Mouse (Mus musculus) heart, postnatal 14 days (tissue): ENCODE data around the gene Gabarap. TPM values are rescaled to one million over a fixed set of nuclear protein-coding genes. Genes with fewer than 3 reads are reported as not detected.
A peak's percentile ranks its signal among the peaks of the same experiment; 100 is the strongest.
"Not testable (repeated sequence)": the region's sequence is repeated elsewhere in the genome, so short reads cannot be mapped to it uniquely, and the experiment has no call there.

Source experiments
- DNase-seq, 2 experiments: peaks; one replicate each; pipeline ENCODE4 v3.0.0; 2021 to 2022
- intact Hi-C: fragments of 180-260 bp; cut with DNase I; formaldehyde crosslinking; loops from one replicate; pipeline ENCODE4 v1.15.1; 2025
- long read RNA-seq, 2 experiments: library from polyadenylated mRNA; stranded (forward); transcript quantifications; one replicate each; pipeline ENCODE4 v2.0.0; 2021
- total RNA-seq, 2 experiments: library from RNA; stranded (reverse); gene quantifications; 2 replicates each; pipeline ENCODE4 v1.2.3; 2021

Gene Gabarap
- total RNA-seq: 100 to 1,000 TPM; 249 to 257 TPM
- long read RNA-seq, experiment 1, transcript Gabarap-201 (4 exons, 1,351 nt): major isoform, 180 of 184 reads
- long read RNA-seq, experiment 1, partial matches to known transcripts: 0 of 184 reads
- long read RNA-seq, experiment 1, other reads (novel, unspliced or antisense): 4 of 184 reads
- long read RNA-seq, experiment 2, transcript Gabarap-201 (4 exons, 1,351 nt): major isoform, 153 of 154 reads
- long read RNA-seq, experiment 2, partial matches to known transcripts: 0 of 154 reads
- long read RNA-seq, experiment 2, other reads (novel, unspliced or antisense): 1 of 154 reads

- intact Hi-C loops: loop anchor here (10.0 kb wide), 1 partner anchor 664 kb away; the partner anchor contains the start of genes Eno3 and Pfn1
- DNase-seq: peak; percentile 95
These were observed at the start of gene Gabarap for GRCm38 (mm10) chr11:69990850-69991691. TSS of gene Gabarap (plus strand) at chr11:69991143.

DNA sequence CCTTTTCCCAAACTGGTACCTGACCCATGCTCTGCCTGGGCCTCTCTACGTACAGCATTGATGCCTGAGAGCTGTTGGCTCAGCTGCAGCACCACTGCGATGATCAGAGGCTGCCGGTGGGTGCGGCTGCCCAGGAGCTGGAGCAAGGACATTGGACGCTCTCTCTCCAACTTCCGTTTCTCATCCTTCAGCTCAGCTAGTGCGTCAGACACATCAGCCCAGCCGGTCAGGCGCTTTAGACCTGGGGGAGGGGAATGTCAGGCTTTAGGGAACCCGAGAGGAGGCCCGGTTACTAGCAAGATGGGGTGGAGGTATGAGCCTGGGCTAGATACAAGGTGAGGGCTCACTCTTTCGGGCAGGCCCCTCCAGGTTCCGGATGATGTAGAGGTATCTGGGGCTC is 45.7 kb upstream of the Gabarap start:
- no peak for DNase-seq
- intact Hi-C loops: no loop called here

DNA sequence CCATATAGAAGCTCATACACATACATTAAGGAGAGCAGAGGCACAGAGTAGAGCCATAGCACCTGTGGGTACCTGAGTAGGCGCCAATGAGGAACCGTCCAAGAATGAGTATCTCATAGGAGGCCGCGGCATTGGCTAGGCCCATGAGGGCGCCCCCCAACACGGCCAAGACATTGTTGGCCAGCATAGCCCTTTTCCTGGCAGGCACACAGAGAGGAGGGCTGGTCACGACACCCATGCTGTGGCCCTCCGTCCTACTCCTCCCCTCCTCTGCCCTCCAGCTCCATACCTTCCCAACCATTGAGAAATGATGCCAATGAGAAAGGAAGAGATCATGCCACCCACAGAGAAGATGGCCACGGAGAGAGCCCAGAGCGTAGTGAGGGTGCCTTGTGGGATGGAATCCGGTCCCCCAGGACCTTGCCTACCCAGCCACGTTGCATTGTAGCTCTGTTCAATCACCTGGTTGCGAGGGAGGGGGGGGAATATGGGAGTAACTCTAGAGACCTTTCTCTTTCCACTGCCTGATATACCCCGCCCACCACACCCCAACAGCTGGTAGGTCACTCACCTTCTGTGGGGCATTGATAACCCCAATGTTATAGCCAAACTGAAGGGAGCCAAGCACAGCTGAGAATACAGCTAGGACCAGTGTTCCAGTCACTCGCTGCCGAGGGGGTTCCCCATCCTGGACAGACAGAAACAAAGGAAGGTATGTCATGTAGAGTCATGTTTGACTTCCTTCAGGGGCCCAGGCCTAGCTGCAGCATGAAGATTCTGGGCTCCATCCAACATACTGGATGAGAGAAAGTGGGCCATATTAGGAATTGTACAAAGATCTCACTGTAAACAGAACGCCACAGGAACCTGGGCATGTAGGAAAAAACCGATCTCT is 44.7 kb upstream of the Gabarap start:
- DNase-seq: no peak
- intact Hi-C loops: no loop called here

DNA sequence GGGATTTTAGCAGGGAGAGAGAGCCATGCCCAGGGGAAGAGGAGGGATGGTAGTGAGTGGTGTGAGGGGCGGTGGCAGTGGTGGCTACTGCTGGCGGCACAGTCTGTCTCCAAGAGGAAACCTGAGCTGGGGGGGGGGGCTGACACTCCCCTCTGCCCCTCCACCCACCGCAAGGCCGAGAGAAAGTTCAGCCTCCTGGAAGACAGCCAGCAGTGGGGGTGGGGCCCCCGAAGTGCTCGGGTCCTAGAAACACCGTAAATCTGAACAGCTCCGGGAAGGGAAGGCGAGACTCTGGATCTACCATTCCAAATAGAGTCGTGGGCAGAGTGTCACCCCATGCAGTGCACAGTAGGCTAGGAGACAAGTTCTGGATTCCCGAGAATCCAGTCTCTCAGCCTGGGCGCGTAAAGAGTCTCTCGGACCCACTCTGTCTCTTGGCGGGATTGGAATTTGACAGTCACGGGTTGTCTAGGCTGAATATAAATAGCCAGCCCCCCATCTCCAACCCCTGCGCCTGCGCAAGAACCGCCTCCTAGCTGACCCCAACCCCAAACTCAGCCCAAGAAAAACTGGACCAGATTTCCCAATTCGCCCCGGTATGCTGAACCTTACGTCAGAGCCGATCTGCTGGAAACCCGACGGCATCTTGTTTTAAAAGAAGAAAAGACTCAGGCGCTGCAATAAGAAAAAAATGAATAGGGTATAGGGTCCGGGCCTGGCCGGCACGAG is 43.4 kb upstream of the Gabarap start:
- intact Hi-C loops: loop anchor here (1.0 to 2.0 kb wide), 2 partner anchors 13 to 67 kb away; partner anchors contain the start of gene Kctd11

DNA sequence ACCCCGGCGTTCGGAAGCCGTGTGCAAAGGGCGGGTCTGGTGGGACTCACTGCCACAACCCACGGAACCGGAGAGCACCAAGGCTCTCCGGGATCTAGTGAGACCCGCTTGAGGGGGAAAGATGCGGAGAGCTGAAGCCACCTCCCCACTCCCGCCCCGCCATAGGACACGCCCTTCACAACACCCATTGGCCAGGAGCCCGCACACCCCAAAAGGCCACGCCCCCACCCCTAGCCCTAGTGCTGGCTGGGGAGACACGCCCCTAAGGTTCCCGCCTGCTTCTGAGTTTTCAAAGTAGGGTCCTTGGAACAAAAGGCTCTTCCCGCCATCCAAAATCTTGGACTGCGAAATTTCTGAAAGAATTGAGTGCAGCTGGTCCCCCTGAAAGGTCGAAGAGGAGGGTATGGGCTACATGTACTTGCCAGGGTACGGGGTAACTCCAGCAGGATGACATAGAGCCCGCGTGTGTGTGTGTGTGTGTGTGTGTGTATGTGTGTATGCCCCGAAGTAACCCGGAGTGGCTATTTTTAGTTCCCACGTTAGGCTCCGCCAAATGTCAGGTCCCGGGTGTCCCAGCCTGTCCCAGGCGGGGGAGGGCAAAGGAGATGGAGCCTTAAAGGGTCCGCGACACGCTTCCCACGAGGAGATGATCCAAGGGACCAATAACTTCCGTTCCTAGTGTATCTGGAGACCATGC is 42.7 kb upstream of the Gabarap start, which contains the start of gene Slc2a4:
Gene Slc2a4 (minus strand): TSS at position 123 of the 697 bp plus-strand sequence.
- intact Hi-C loops: loop anchor here (1.0 to 2.0 kb wide), 2 partner anchors 14 to 67 kb away; partner anchors contain the start of gene Kctd11
- peak; percentile 92 to 96 for DNase-seq

More for the DNA sequence above, 43.4 kb upstream of the Gabarap start:
- peak; percentile 70 to 81 for DNase-seq

DNA sequence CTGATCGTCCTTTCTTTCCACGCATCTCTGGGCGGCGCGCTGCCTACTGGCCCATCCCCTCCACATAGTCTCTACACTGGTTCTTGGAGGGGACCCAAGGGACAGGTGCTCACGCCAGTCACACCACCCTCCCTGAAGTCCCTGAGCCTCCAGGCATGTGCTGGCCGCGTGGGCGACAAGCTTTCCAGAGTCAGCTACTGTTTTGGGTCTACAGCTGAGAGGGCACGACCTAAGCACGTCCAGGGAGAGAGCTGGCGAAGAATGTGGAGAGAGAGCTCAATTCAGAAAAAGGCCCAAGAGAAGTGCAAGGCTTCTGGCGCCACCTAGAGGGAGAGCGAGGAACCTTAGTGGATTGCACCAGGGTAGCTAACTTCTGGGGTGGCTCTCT is 42.2 kb upstream of the Gabarap start:
- peak; percentile 88 to 94 for DNase-seq
- intact Hi-C loops: loop anchor here (1.0 to 2.0 kb wide), 2 partner anchors 14 to 68 kb away; partner anchors contain the start of gene Kctd11

DNA sequence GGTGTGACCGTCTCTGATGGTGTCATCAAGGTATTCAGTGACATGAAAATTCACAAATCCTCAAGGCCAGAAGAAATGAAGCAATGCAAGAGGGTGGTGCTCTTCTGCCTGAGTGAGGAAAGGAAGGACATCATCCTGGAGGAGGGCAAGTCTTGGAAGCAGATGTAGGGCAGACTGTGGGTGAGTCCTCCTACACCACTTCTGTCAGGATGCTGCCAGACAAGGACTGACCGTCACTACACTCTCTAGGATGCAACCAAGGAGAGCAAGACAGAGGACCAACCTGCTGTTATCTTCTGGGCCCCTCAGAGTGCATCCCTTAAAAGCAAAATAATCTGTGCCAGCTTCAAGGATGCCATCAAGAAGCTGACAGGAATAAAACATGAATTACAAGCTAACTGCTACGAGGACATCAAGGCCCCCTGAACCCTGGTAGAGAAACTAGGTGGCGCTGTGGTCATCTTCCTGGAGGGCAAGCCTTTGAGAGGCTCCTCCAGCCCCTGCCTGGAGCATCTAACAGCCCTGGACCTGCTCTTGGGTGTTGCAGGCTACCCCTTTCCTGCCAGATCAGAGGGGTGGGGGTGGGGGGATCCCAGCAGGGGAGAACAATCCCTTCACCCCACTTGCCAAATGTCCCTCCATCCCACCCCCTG is 40.0 kb upstream of the Gabarap start:
- intact Hi-C loops: no loop called here

DNA sequence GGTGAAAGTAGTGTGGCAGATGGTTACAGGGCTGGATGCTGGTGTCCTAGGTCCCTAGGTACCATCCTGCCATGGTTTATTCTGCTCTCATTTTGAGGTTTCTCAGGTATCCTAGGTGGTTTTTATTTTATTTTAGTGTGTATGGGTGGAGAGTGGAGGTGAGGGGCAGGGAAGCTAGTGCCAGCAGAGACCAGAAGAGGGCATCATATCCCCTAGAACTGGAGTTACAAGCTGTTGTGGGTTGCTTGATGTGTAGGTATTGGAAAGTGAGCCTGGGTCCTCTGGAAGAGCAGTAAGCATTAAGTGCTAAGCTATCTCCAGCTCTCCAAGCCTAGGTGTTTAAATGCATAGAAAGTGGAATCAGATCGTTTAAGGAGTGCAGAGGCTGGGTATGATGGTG is 38.7 kb upstream of the Gabarap start:
- DNase-seq: no peak
- intact Hi-C loops: no loop called here

More for the DNA sequence above, 40.0 kb upstream of the Gabarap start:
- peak in 1 of 2 experiments; percentile 39 for DNase-seq

DNA sequence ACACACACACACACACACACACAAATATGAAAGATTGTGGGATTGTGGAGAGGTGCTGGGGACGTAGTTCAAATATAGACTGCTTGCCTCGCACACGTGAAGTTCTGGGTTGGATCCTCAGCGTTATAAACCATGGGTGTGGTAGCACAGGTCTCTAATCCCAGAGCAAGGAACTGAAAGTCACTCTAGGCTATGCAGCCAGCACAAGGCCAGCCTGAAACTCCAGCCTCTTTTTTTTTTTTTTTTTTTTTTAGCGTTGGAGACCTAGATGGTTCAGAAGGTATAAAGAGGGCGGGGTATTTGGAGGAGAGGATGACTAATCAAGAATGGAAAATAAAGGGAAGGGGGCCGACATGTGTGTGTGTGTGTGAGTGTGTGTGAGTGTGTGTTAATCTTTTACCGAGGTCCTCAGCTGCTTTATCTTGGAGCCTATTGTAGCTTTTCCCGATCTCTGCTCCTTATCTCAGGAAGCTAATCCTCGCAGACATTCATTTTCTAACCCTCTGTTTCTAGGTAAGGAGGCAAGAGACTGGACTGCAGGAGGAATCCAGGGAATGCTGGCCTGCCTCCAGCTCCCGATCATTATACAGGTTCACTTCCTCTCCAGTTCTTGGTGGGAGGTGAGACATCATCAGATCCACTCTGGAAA is 37.6 kb upstream of the Gabarap start:
- intact Hi-C loops: no loop called here
- DNase-seq: no peak

GRCm38 (mm10) chr11:69955618-69956017 is 35.3 kb upstream of the Gabarap start:
- DNase-seq, intact Hi-C loops: not testable (repeated sequence)

DNA sequence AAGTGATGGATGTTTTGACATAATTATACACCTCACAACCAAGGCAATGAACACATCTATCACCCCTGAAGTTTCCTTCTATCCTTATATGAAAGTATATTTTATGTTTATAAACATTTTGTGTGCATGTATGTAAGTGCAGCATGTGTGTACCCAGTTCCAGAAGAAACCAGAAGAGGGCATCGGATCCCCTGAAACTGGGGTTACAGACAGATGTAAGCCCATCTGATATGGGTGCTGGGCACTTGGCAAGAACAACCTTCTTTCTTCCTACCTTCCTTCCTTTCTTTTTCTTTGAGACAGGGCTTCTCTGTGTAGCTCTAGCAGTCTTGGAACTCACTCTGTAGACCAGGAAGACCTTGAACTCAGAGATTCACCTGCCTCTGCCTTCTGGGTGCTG is 34.7 kb upstream of the Gabarap start:
- no peak for DNase-seq
- intact Hi-C loops: no loop called here

- intact Hi-C loops: no loop called here
- no peak for DNase-seq
These were observed 30.3 kb upstream of the Gabarap start for GRCm38 (mm10) chr11:69960616-69961015.

DNA sequence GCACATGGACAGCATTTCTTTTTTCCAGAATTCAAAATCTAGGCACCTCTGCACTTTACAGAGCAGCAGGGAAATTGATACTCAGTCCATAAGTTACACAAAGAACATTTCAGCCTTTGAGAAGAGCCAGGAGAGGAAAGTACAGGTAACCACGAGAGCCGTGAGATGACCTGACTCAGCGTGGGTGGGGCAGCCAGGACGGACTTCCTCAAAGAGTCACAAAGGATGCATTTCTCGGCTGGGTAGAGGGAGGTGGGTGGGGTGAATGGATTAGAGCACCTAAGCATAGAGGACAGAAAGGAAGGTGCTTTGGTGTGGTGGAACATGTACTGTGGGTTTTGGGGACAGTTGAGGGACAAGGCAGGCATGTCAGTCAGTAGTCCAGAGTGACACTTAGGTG is 29.1 kb upstream of the Gabarap start:
- DNase-seq: no peak
- intact Hi-C loops: loop anchor here (2.0 kb wide), 1 partner anchor 15 kb away; no protein-coding TSS in a partner anchor

GRCm38 (mm10) chr11:69964650-69965270 is 26.2 kb upstream of the Gabarap start, which contains the start of gene Cldn7:
TSS of gene Cldn7 (plus strand) at chr11:69964779.
- intact Hi-C loops: no loop called here
- DNase-seq: no peak

DNA sequence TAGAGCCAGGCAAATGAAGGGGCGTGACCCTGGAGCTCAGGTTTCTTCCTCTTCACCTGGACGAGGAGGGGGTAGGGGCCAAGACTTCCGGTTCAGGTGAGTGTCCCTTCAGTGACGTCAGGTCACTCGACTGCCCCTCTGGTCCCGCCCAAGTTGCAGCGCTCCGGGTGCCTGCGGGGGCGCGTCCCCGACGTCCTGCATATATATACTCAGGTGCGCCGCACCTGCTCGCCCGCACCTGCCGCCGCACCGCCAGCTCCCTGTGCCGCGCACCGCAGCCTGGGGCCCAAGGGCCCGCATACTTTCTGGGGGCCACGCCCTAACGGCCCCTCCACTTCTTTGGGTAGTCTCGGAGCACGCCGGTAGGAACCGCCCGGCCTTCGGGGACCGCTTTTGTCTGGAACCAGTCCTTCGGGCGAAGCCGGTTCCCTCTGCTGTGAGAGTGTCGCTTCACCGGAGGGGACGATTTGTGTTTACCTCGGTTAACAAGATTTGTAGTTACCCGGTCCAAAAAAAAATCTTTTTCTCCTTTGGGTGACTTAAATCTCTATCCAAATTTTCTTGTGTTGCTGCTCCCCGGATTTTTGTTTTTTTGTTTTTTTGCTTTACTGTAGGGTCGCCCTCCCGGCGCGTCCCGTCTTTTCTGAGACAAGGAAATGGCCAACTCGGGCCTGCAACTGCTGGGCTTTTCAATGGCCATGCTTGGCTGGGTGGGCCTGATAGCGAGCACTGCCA is 25.5 kb upstream of the Gabarap start:
- no peak for DNase-seq
- intact Hi-C loops: no loop called here

DNA sequence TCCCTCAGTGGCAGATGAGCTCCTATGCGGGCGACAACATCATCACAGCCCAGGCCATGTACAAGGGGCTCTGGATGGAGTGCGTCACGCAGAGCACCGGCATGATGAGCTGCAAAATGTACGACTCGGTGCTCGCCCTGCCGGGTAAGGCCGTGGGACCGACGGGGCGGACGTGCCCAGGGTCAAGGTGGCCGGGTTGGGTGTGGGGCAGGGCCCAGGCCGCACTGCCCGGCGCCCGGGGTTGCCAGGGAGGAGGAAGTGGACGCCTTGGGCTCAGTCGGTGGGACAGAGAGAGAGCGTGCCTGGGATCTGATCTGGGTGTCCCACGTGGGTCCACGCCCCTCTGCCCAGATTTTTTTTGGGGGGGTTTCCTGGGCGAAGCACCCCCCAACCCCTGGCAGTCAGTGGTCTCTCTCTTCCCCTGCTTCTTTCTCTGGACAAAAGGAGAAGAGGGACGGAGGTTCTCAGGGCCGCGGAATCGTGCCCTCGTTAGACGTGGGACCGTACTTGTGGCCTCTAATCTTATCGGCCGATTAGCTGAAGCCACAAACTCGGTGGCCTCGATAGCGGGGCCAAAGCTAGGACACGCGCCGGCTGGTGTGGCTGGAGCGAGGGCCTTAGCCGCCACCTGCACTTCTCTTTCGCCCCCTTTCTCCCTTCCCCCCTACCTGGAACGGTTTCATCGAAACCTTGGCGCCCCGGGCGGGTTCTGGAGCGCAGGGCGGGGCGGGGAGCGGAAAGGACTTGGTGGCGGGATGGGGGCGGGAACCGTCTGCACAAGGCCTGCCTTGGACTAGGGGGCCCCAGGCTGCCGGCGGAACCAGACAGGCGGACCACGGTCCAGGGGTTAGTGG is 24.7 kb upstream of the Gabarap start:
- intact Hi-C loops: no loop called here
- DNase-seq: peak; percentile 41 to 42
